Mouse (Mus musculus): ENCODE data around the gene Prl3d1.
"Not testable (repeated sequence)": the region's sequence is repeated elsewhere in the genome, so short reads cannot be mapped to it uniquely, and the experiment has no call there.

Prl3d1 gene

DNA sequence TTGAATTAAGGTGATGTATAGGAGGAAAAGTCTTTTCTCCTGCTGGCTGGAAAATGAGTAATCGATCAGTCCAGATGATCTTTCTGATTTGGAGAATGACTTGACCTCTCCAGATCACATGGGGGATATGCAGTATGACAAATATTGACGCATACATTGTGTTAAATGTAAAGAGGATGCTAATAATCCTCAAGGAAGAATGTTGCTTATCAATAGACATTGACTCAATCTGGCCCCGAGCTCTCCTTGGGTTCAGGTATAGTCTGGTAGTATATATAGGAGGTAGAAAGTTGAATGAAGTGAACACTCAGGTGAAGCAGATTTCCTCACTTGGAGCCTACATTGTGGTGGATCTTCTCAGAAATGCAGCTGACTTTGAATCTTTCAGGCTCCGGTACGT, at the start of gene Prl3d1:
TSS of gene Prl3d1 (plus strand) at position 301 of the 400 bp plus-strand sequence.
- not testable (repeated sequence) for DNase-seq

DNA sequence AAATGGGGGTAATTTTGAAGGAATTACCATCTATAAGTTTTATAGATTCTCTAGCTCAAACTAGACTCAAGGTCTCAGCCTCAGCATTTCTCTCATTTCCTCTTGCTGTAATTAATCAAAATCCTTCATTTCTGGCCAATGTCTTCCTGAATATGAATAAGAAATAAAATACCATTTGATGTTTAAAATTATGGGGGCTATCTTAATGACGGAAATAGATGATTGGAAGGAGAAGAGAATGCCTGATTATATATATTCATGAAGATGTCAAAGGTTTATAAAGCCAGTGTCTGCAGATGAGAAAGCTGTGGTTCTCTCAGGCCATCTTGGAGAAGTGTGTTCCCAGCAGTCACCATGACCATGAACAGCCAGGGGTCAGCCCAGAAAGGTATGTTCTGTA, 36.7 kb upstream of the Prl3d1 start, which contains the start of gene Prl:
TSS of gene Prl (plus strand) at position 301 of the 400 bp plus-strand sequence.
- DNase-seq, result no peak

DNA sequence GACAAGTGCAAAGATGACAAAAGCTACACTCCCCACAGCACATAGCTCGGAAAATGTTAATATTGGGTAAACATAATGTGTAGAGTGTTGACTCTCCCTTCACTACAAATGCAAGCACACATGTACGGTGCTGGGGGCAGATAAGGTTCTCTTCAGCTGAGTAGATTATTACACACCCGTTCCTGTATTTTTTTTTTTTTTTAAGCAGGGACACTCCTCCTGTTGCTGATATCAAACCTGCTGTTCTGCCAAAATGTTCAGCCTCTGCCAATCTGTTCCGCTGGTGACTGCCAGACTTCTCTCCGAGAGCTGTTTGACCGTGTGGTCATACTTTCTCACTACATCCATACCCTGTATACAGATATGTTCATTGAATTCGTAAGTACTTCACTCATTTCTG, 34.8 kb upstream of the Prl3d1 start:
- DNase-seq, result no peak

DNA sequence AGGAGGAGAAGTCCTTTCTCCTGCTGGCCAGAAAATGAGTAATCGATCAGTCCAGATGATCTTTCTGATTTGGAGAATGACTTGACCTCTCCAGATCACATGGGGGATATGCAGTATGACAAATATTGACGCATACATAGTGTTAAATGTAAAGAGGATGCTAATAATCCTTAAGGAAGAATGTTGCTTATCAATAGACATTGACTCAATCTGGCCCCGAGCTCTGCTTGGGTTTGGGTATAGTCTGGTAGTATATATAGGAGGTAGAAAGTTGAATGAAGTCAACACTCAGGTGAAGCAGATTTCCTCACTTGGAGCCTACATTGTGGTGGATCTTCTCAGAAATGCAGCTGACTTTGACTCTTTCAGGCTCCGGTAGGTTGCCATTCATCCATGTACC, 27.4 kb downstream of the Prl3d1 start, which contains the start of gene Prl3d2:
TSS of gene Prl3d2 (plus strand) at position 301 of the 400 bp plus-strand sequence.
- DNase-seq, result not testable (repeated sequence)

DNA sequence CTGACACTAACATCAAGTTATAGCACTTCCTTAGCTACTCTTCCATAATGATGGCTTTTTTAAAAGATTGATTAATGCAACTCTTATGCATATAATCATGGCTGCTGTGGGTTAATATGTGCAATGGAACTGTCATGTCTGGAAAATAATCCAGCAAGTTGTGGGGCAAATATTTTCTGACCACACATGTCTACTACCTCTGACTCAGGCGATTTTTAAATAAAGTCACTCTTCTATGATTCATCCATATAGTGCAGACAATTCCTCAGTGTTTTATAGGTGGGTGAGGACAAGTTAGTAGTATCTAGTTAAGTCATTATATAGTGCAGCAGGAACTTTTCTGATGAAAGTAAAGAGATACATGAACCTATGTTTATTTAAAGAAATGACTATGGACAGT, 54.3 kb downstream of the Prl3d1 start:
- no peak for DNase-seq
